8 mouse cellular contexts compared by ENCODE assay signal in genomic region chr9:106368831-106369501, GRCm38 (mm10). TPM values are rescaled to one million over a fixed set of nuclear protein-coding genes. Genes with fewer than 3 reads are reported as not detected.
A peak's percentile ranks its signal among the peaks of the same experiment; 100 is the strongest.
DNase-seq lines count a peak whose midpoint lies in the region; ATAC-seq and TF ChIP-seq lines count a peak whose summit lies in the region.

No protein-coding gene starts in this region.

- peaks cover 20% of the 10 kb centered on the region for H3K4me1 ChIP-seq in forebrain, postnatal 0 days (ENCODE audit: insufficient read depth)
- peaks cover 32% of the 10 kb centered on the region for H3K4me1 ChIP-seq in intestine, embryonic 16.5 days (ENCODE audit: control insufficient read depth, insufficient read depth, low read length)
- peaks cover 38% of the 10 kb centered on the region for H3K4me1 ChIP-seq in liver, embryonic 16.5 days (ENCODE audit: control insufficient read depth, low read depth, low read length)
- H3K4me1 ChIP-seq in neural tube, embryonic 15.5 days = peaks cover 49% of the 10 kb centered on the region

- ATAC-seq in forebrain, postnatal 0 days = peak; percentile 38
- ATAC-seq in intestine, embryonic 16.5 days = peak; percentile 20
- peak; percentile 5; the same call in 1 of the 2 replicates for ATAC-seq in liver, embryonic 16.5 days (ENCODE audit: low read depth)
- ATAC-seq in neural tube, embryonic 15.5 days (ENCODE audit: low FRiP score) = peak; percentile 7

- peak; percentile 56 to 64 for DNase-seq in left cerebral cortex, adult 2 months (ENCODE audit: extremely low spot score in 1 of 2, low spot score in 2 of 2)
- no peak for DNase-seq in left cerebral cortex, adult 11 months (ENCODE audit: low spot score)
- DNase-seq in cerebellum, adult 11 months = peak; percentile 65
- peak; percentile 76 for DNase-seq in forebrain, postnatal 0 days
- peak; percentile 60 to 68 for DNase-seq in thymus, postnatal 36 days

- peak overlapping the region; percentile 99 for H3K27ac ChIP-seq in left cerebral cortex, adult 2 months
- peak overlapping the region; percentile 98 for H3K27ac ChIP-seq in forebrain, postnatal 0 days (ENCODE audit: low read depth, low read length)
- peak overlapping the region; percentile 91 for H3K27ac ChIP-seq in intestine, embryonic 16.5 days (ENCODE audit: low read length)
- H3K27ac ChIP-seq in liver, embryonic 16.5 days (ENCODE audit: low read length) = peak overlapping the region; percentile 73
- H3K27ac ChIP-seq in neural tube, embryonic 15.5 days (replicated peaks) = peak overlapping the region; percentile 99

- no peaks in the 10 kb centered on the region for H3K9me3 ChIP-seq in forebrain, postnatal 0 days (ENCODE audit: low read length)
- H3K9me3 ChIP-seq in intestine, embryonic 16.5 days (ENCODE audit: control insufficient read depth, low read length) = no peaks in the 10 kb centered on the region
- no peaks in the 10 kb centered on the region for H3K9me3 ChIP-seq in liver, embryonic 16.5 days (replicated peaks; ENCODE audit: control insufficient read depth, low read length)
- no peaks in the 10 kb centered on the region for H3K9me3 ChIP-seq in neural tube, embryonic 15.5 days (replicated peaks)

- H3K4me2 ChIP-seq in forebrain, postnatal 0 days (ENCODE audit: low read depth) = peak overlapping the region; percentile 98
- peak overlapping the region; percentile 98 for H3K4me2 ChIP-seq in intestine, embryonic 16.5 days (ENCODE audit: low read depth, low read length)
- peak overlapping the region; percentile 100 for H3K4me2 ChIP-seq in liver, embryonic 16.5 days (ENCODE audit: low read depth, low read length)
- H3K4me2 ChIP-seq in neural tube, embryonic 15.5 days = peak overlapping the region; percentile 96

- H3K36me3 ChIP-seq in forebrain, postnatal 0 days (ENCODE audit: insufficient read depth) = peaks cover 20% of the 10 kb centered on the region
- peaks cover 10% of the 10 kb centered on the region for H3K36me3 ChIP-seq in intestine, embryonic 16.5 days (ENCODE audit: control insufficient read depth, insufficient read depth, low read length)
- H3K36me3 ChIP-seq in liver, embryonic 16.5 days (ENCODE audit: control insufficient read depth, insufficient read depth) = peaks cover 5% of the 10 kb centered on the region; the same call in 1 of the 2 replicates
- H3K36me3 ChIP-seq in neural tube, embryonic 15.5 days = peaks cover 14% of the 10 kb centered on the region

- intact Hi-C loops in left cerebral cortex, adult 2 months (cut with DNase I) = loop anchor here (5.0 kb wide), 1 partner anchor 103 kb away; no protein-coding TSS in a partner anchor

- H3K9ac ChIP-seq in forebrain, postnatal 0 days = peak overlapping the region; percentile 85
- peak overlapping the region; percentile 84 for H3K9ac ChIP-seq in intestine, embryonic 16.5 days (ENCODE audit: low read depth, low read length)
- peak overlapping the region; percentile 79 for H3K9ac ChIP-seq in liver, embryonic 16.5 days (ENCODE audit: low read depth, low read length)
- H3K9ac ChIP-seq in neural tube, embryonic 15.5 days (replicated peaks) = peak overlapping the region; percentile 95

- 1% methylated on average over 68 of the region's 72 CpGs for WGBS in forebrain, postnatal 0 days
- WGBS in intestine, embryonic 16.5 days = 0% methylated on average over 60 of the region's 72 CpGs
- under 1% methylated on average over 60 of the region's 72 CpGs for WGBS in liver, embryonic 16.5 days (ENCODE audit: insufficient replicate concordance)
- 0% methylated on average over 51 of the region's 72 CpGs for WGBS in neural tube, embryonic 15.5 days

- TF ChIP-seq CTCF in left cerebral cortex, adult 2 months (IDR thresholded peaks at IDR 0.05) = peak; percentile 33
- peak; percentile 60 for TF ChIP-seq CTCF in forebrain, postnatal 0 days (IDR thresholded peaks at IDR 0.05; ENCODE audit: low read depth)

- no peaks in the 10 kb centered on the region for H3K27me3 ChIP-seq in forebrain, postnatal 0 days (ENCODE audit: insufficient read depth, low read length)
- no peaks in the 10 kb centered on the region for H3K27me3 ChIP-seq in intestine, embryonic 16.5 days (replicated peaks; ENCODE audit: control insufficient read depth, insufficient read depth, low read length)
- peaks cover 8% of the 10 kb centered on the region for H3K27me3 ChIP-seq in liver, embryonic 16.5 days (ENCODE audit: control insufficient read depth, insufficient read depth, low read depth, low read length)
- no peaks in the 10 kb centered on the region for H3K27me3 ChIP-seq in neural tube, embryonic 15.5 days (replicated peaks)

- peak overlapping the region; percentile 84 for H3K4me3 ChIP-seq in left cerebral cortex, adult 2 months
- peak overlapping the region; percentile 78 for H3K4me3 ChIP-seq in forebrain, postnatal 0 days (ENCODE audit: low read depth, low read length)
- H3K4me3 ChIP-seq in intestine, embryonic 16.5 days (ENCODE audit: low read length) = peak overlapping the region; percentile 74
- H3K4me3 ChIP-seq in liver, embryonic 16.5 days (ENCODE audit: low read depth, low read length) = peak overlapping the region; percentile 76
- peak overlapping the region; percentile 87 for H3K4me3 ChIP-seq in neural tube, embryonic 15.5 days (replicated peaks)

RNA-seq across cellular contexts. Expression of gene Dusp7, which starts 0.5 kb away (rescaled TPM):
- total RNA-seq in left cerebral cortex, adult 2 months (2021) = 100 to 1,000 TPM; 105 to 115 TPM
- 43.5 and 44.5 TPM in 2 replicates for total RNA-seq in forebrain, postnatal 0 days (2014; rRNA removed)
- 16.5 and 16.7 TPM in 2 replicates for polyA plus RNA-seq in forebrain, postnatal 0 days (2015; fragmentation: Nextera tagmentation; extraction: Ambion mirVana)
- polyA plus RNA-seq in intestine, embryonic 16.5 days (2015; fragmentation: Nextera tagmentation; extraction: Ambion mirVana) = 4.8 and 6.3 TPM in 2 replicates
- 2.1 and 2.7 TPM in 2 replicates for polyA plus RNA-seq in liver, embryonic 16.5 days (2015; fragmentation: Nextera tagmentation; extraction: Ambion mirVana)
- 13.9 and 16.4 TPM in 2 replicates for polyA plus RNA-seq in neural tube, embryonic 15.5 days (2015; fragmentation: Nextera tagmentation; extraction: Ambion mirVana)
